Mouse (Mus musculus): ENCODE results near the gene Adk. TPM values are rescaled to one million over a fixed set of nuclear protein-coding genes. Genes with fewer than 3 reads are reported as not detected.
A peak's percentile ranks its signal among the peaks of the same experiment; 100 is the strongest.

Gene Adk
- polyA plus RNA-seq, 2 experiments from 2014 or later = 117 to 132 TPM

- peak; percentile 56 for ATAC-seq
Observed at GRCm38 (mm10) chr14:21101562-21101961, 49.2 kb downstream of the Adk start.

GRCm38 (mm10) chr14:21102666-21103203, 50.4 kb downstream of the Adk start:
- ATAC-seq = peak; percentile 45

DNA sequence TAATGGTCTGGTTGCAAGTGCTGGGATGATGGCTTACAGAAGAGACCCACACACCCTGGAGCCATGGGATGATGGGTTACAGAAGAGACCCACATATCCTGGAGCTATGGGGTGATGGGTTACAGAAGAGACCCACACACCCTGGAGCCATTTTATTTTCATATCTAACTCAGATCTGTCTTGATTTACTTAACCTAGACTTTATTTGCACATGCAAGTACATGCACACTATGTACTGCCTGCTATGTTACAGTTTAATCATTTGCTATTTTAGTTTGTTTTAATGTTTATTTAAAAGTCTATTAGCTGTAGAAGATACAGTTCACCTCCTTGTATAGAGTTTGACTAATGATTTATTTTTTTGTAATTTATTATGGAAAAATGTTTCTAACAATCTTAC, 52.7 kb downstream of the Adk start:
- ATAC-seq = no peak

- ATAC-seq = no peak
Observed at GRCm38 (mm10) chr14:21106582-21106981, 54.2 kb downstream of the Adk start.

DNA sequence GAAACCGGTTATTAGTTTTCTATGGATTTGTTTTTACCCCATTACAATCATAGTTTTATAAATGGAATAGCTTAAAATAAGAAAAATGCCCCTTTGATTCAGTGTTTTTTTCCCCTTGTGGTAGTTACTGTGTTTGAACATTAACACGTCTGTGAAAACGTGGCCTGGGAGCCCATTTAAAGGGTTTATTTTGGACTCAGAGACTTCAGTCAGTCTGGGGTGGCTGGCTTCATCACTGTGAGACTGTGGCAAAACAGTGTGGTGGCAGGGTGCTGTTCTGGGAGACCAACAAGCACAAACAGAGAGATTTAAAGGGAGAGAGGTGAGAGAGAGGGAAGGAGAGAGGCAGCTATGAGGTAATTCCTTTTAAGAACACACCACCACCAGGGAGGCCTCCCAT, 55.2 kb downstream of the Adk start:
- ATAC-seq = no peak

- ATAC-seq = no peak
Observed at GRCm38 (mm10) chr14:21110492-21110891, 58.1 kb downstream of the Adk start.

- no peak for ATAC-seq
Observed at GRCm38 (mm10) chr14:21111500-21111899, 59.1 kb downstream of the Adk start.

GRCm38 (mm10) chr14:21112174-21112573, 59.8 kb downstream of the Adk start:
- no peak for ATAC-seq

GRCm38 (mm10) chr14:21112742-21113141, 60.4 kb downstream of the Adk start:
- peak; percentile 90 for ATAC-seq

GRCm38 (mm10) chr14:21114339-21114738, 62.0 kb downstream of the Adk start:
- no peak for ATAC-seq

DNA sequence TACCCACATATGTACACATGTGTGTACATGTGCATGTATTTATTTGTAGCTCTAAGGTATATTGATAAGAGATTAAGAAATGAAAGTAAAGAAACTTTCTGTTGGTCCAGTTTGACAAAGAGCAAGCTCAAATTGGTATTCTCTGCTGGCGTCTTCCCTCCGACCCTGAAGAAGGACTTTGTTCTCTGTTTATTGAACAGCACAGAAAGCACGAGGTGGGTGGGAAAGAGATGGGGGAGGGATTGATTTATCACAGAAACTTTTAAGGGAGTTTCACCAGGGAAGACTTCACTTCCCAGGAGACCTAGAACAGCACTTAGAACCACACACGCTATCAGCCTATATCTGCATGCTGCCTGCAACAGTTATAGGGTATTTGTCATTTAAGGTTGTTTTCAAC, 62.9 kb downstream of the Adk start:
- ATAC-seq = no peak

- no peak for ATAC-seq
Observed at GRCm38 (mm10) chr14:21115888-21116460, 63.6 kb downstream of the Adk start.

GRCm38 (mm10) chr14:21118095-21118494, 65.7 kb downstream of the Adk start:
- ATAC-seq = no peak

DNA sequence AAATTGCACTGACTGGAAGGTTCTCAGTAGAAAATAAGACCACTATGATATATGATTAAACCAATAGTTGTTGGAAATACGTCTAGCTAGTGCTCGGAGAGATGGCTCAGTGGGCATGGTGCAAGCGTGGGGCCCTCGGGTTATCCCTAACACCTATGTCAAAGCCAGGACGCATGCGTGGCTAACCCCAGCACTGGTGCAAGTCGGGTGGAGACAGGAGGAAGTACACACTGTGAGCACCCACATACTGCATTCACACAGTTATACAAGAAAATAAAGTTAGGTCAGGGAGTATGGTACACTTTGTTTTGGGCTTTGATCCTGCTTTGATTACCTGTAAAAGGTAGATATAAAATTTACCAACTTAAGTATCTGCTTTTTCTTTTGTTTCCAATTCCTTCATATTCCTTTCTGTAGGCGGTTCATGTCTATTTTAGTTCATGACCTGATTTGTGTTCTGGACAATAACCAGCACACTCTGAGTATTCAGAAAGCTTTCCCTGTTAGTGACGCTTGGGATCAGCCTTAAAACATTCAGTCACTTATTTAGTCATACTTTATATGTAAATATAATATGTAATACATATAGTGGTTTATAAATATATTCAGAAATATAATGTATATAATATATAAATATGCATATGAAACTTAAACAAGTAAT, 67.4 kb downstream of the Adk start:
- ATAC-seq = no peak

DNA sequence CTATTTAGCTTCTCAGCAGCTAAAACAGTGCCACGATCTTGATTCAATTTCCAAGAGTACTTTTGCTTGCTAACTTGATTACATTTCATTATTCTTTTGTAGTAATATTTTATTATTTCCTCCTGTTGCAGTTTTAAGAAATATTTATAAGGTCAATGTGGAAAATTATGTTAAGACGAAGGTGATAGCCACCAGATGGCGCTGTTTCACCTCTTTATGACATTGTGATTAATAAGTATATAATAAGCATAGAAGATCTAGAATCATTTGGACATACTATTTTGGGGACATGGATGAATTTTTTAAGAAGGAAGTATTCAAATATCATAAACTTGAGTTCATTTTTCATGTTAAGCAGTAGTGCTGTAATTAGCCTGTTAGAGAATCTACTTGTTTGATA, 68.1 kb downstream of the Adk start:
- ATAC-seq = peak; percentile 47

DNA sequence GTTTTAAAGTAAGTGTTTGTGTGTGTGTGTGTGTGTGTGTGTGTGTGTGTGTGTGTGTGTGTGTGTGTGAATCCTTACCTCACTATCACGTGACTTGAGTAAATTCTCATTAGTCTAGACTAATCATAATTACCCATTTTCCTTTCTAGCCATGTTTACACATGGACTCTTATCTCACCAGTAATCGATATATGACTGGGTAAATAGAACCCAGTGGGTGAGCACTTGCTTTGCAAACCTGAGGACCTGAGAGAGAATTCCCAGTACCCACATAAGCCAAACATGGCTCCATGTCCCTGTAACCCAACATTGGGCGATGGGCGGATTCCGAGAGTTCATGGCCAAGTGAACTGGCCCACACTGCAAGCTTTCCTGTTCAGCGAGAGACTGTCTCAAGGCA, 74.8 kb downstream of the Adk start:
- ATAC-seq = no peak

- ATAC-seq = peak; percentile 96
Observed at GRCm38 (mm10) chr14:21136906-21137305, 84.5 kb downstream of the Adk start.

DNA sequence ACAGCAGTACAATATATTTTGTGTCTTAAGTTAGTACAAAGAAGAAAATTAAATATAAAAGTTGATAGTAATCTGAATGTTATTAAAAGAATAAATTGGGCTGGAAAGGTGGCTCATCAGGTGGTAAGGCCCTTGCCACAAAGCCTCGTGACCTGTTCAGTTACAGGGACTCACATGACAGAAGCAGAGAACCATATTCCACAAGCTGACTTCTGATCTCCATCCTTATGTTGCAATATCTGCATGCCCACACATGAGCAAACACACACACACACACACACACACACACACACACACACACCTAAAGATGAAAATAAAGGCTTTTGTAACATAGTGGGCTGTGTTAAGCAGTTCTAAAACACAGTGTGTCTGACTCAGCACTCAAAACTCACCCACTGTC, 90.2 kb downstream of the Adk start:
- ATAC-seq = no peak

DNA sequence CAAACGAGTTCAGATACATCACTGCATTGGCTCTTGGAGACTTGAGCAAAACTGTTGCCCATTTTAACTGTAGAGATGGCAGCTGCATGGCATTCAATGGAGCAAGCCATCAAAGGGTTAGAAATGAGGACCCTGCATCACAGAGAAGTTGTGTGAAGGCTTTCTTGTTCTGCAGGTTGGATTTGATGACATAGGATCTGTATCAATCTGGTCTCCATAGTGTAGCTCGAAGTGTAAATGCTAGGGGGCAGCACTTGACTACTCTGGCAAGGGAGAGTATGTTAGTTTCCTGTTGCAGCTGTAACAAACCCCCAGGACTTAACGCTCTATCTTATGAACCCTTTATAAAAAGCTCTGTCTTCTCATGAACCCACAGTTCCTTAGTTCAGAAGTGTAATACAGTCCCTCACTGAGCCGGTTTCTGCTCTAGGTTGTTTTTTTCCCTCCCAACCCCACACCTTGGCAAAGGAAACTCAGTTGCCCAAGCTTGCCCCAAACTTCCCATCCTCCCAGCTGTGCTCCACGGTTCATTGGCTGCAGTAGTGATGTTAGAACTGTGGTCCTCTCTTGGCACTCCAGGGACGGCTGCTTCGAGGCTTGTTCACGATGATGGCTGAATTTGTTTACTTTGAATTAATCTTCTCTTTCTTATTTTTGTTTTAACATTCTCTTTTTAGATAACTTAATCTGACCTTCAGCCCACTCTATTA, 91.2 kb downstream of the Adk start:
- ATAC-seq = peak; percentile 56

- no peak for ATAC-seq
Observed at GRCm38 (mm10) chr14:21147171-21147570, 94.8 kb downstream of the Adk start.

DNA sequence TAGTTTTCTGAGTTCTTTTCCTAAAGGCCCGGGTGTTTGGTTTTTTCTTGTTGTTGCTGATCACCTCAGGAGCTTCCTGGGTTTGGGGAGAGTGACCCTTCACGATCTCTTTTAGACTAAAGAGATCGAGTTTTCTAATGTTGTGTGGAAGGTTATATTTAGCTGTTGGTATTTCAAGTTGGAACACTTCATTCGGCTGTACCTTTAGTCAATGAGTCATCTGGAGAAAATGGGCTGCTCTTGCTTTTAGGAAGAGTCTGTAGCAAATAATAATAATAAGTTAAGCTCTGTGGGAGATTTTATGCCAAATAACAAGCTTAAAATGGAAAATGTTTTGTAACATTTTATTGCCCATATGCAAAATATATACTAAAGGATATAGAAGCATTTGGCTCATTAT, 97.9 kb downstream of the Adk start:
- no peak for ATAC-seq

GRCm38 (mm10) chr14:21152055-21152454, 99.7 kb downstream of the Adk start:
- ATAC-seq = no peak

DNA sequence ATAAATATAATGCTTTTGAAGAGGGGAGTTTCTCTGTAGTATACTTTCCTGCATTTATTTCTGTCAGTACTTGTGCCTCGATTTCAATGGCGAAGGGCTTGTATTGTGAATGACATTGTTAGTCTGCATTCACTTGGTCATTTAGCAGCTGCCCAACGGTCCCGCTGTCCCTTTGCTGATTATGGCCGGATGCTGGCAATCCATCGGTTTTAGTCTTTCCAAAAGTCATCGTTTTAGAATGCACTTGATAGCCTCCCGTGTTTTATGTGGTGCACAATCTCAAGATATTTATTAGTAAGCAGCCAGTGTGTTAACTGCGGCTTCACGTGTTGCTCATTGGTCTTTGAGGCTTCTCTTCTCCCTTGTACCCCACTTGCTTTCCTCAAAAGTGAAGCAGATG, 113.3 kb downstream of the Adk start:
- ATAC-seq = no peak

DNA sequence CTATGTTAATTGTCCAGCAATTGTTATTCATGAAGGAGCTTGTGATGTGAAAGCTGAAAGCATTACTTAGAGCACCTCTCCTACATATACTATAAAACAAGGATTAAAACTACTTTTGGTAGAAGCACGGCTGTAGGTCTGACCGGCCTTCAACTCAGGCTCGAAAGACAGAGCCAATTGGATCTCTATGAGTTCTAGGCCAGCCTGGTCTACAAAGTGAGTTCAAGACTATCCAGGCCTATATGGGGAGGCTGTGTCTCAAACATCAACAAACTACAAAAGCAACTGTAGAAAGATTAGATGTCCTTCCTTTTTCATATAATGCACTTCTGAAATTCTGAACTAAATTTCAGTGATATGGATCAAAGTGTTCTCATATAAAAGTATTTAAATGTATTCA, 113.7 kb downstream of the Adk start:
- no peak for ATAC-seq

Data from CD4-positive, CD25-positive, alpha-beta regulatory T cell, adult 4 months (primary cell).